Mouse (Mus musculus): ENCODE results near the gene Zfp366.

Zfp366 gene

GRCm38 (mm10) chr13:99254781-99255180 is 70.2 kb downstream of the Zfp366 start:
- no peak for DNase-seq (ENCODE audit: low spot score)

- no peak for DNase-seq (ENCODE audit: low spot score)
These were observed 72.3 kb downstream of the Zfp366 start for GRCm38 (mm10) chr13:99256916-99257315.

GRCm38 (mm10) chr13:99258677-99259076 is 74.1 kb downstream of the Zfp366 start:
- no peak for DNase-seq (ENCODE audit: low spot score)

GRCm38 (mm10) chr13:99259502-99260174 is 75.0 kb downstream of the Zfp366 start:
- DNase-seq (ENCODE audit: low spot score) = no peak

- DNase-seq (ENCODE audit: low spot score) = no peak
These were observed 77.8 kb downstream of the Zfp366 start for GRCm38 (mm10) chr13:99262406-99262805.

- DNase-seq (ENCODE audit: low spot score) = no peak
These were observed 78.6 kb downstream of the Zfp366 start for GRCm38 (mm10) chr13:99263159-99263783.

GRCm38 (mm10) chr13:99264483-99264882 is 79.9 kb downstream of the Zfp366 start:
- no peak for DNase-seq (ENCODE audit: low spot score)

GRCm38 (mm10) chr13:99272046-99272445 is 87.4 kb downstream of the Zfp366 start:
- DNase-seq (ENCODE audit: low spot score) = no peak

GRCm38 (mm10) chr13:99277521-99277920 is 92.9 kb downstream of the Zfp366 start:
- DNase-seq (ENCODE audit: low spot score) = no peak

- no peak for DNase-seq (ENCODE audit: low spot score)
These were observed 93.9 kb downstream of the Zfp366 start for GRCm38 (mm10) chr13:99278511-99278910.

GRCm38 (mm10) chr13:99279351-99279750 is 94.7 kb downstream of the Zfp366 start:
- DNase-seq (ENCODE audit: low spot score) = no peak

- no peak for DNase-seq (ENCODE audit: low spot score)
These were observed 98.3 kb downstream of the Zfp366 start for GRCm38 (mm10) chr13:99282961-99283360.

GRCm38 (mm10) chr13:99283916-99284315 is 99.3 kb downstream of the Zfp366 start:
- DNase-seq (ENCODE audit: low spot score) = no peak

- no peak for DNase-seq (ENCODE audit: low spot score)
These were observed 100.0 kb downstream of the Zfp366 start for GRCm38 (mm10) chr13:99284400-99285160.

GRCm38 (mm10) chr13:99285241-99285640 is 100.6 kb downstream of the Zfp366 start:
- DNase-seq (ENCODE audit: low spot score) = no peak

- no peak for DNase-seq (ENCODE audit: low spot score)
These were observed 102.6 kb downstream of the Zfp366 start for GRCm38 (mm10) chr13:99287207-99287606.

- DNase-seq (ENCODE audit: low spot score) = no peak
These were observed 103.2 kb downstream of the Zfp366 start for GRCm38 (mm10) chr13:99287786-99288185.

GRCm38 (mm10) chr13:99290766-99291165 is 106.1 kb downstream of the Zfp366 start:
- no peak for DNase-seq (ENCODE audit: low spot score)

GRCm38 (mm10) chr13:99294176-99294575 is 109.6 kb downstream of the Zfp366 start:
- no peak for DNase-seq (ENCODE audit: low spot score)

GRCm38 (mm10) chr13:99299921-99300320 is 115.3 kb downstream of the Zfp366 start:
- no peak for DNase-seq (ENCODE audit: low spot score)

Measured in yolk sac, embryonic 10.5 days (tissue).